Mouse (Mus musculus) limb, embryonic 14.5 days (tissue): ENCODE measurements at regions not wholly inside any gene's neighbourhood (a gene's known extent, or its start where the extent isn't known, plus 50 kb on each side); places are given as distances from the start of the nearest gene placed in this dataset.

Experiments
- ATAC-seq: fragments of 200-750 bp; cut with Nextera tagmentation; 2 replicates; pipeline ENCODE4 v1.8.0; 2017; ENCODE audit warnings: low read depth, moderate number of reproducible peaks, moderate TSS enrichment; ENCODE audit not compliant: low FRiP score
- DNase-seq: peaks from one replicate; pipeline ENCODE4 v3.0.0-alpha.2; 2015; ENCODE audit warnings: low spot score
- H3K27ac ChIP-seq: fragments of 300-500 bp; sonication (generic); replicated peaks from 2 replicates; pipeline ENCODE4 v1.5.1; 2014; ENCODE audit warnings: low read depth, mild to moderate bottlenecking, low read length, moderate library complexity, mixed read lengths
- H3K27me3 ChIP-seq: fragments of 300-500 bp; sonication (generic); 2 replicates; pipeline ENCODE4 v1.6.1; 2014; ENCODE audit warnings: low read length, mixed read lengths; ENCODE audit not compliant: control insufficient read depth, insufficient read depth
- H3K36me3 ChIP-seq: fragments of 300-500 bp; sonication (generic); 2 replicates; pipeline ENCODE4 v1.6.1; 2014; ENCODE audit warnings: mild to moderate bottlenecking, low read length, moderate library complexity, mixed read lengths; ENCODE audit not compliant: control insufficient read depth, insufficient read depth
- H3K4me1 ChIP-seq: fragments of 300-500 bp; sonication (generic); 2 replicates; pipeline ENCODE4 v1.6.1; 2014; ENCODE audit warnings: antibody characterized with exemption, low read length, mixed read lengths; ENCODE audit not compliant: control insufficient read depth, insufficient read depth
- H3K4me2 ChIP-seq: fragments of 300-500 bp; sonication (generic); replicated peaks from 2 replicates; pipeline ENCODE4 v1.6.1; 2014; ENCODE audit warnings: low read depth, mild to moderate bottlenecking, low read length, moderate library complexity; ENCODE audit not compliant: severe bottlenecking
- H3K4me3 ChIP-seq: fragments of 300-500 bp; sonication (generic); replicated peaks from 2 replicates; pipeline ENCODE4 v1.5.1; 2014; ENCODE audit warnings: low read length
- H3K9ac ChIP-seq: fragments of 300-500 bp; sonication (generic); 2 replicates; pipeline ENCODE4 v1.6.1; 2014; ENCODE audit warnings: mild to moderate bottlenecking, low read depth, low read length, moderate library complexity; ENCODE audit not compliant: severe bottlenecking
- H3K9me3 ChIP-seq: fragments of 300-500 bp; sonication (generic); 2 replicates; pipeline ENCODE4 v1.6.1; 2016; ENCODE audit warnings: low read length; ENCODE audit not compliant: control insufficient read depth
- POLR2A ChIP-seq: fragments of 200-500 bp; IDR thresholded peaks from 2 replicates; pipeline ENCODE4 v1.8.0; 2012; ENCODE audit warnings: inconsistent platforms, mild to moderate bottlenecking, moderate library complexity, borderline replicate concordance; ENCODE audit not compliant: insufficient read depth, insufficient read length; ENCODE audit errors: extremely low read depth
- WGBS: fragments of 180-500 bp; shearing (Covaris S2); extraction: QIAGEN DNeasy Blood & Tissue Kit; methylation state at CpG from one replicate; pipeline ENCODE4 v1.1.7; 2014; 5-methylcytosine and 5-hydroxymethylcytosine counted together

- no peak overlapping the region for H3K9ac ChIP-seq
- no peaks in the 10 kb centered on the region for H3K9me3 ChIP-seq
- DNase-seq (no peak), ATAC-seq (no peak)
- no peaks in the 10 kb centered on the region for H3K27me3 ChIP-seq
- 78% methylated on average over 13 of the region's 13 CpGs for WGBS
- H3K4me1 ChIP-seq, result no peaks in the 10 kb centered on the region
- no peak overlapping the region for H3K27ac ChIP-seq
- TF ChIP-seq POLR2A, result no peak
- no peaks in the 10 kb centered on the region for H3K36me3 ChIP-seq
- H3K4me3 ChIP-seq, result no peak overlapping the region
- no peak overlapping the region for H3K4me2 ChIP-seq
Measured at GRCm38 (mm10) chr11:52579764-52580377, 183.6 kb downstream of the 9530068E07Rik start.

- Histone ChIP-seq H3K4me1 (0 out of 2 replicates have a peak, but pooled peaks cover 5% of the 10 kb centered on the region), H3K9ac (no peak overlapping the region), H3K9me3 (0 out of 2 replicates have a peak, but pooled peaks cover 4% of the 10 kb centered on the region), H3K27ac (no peak overlapping the region), H3K27me3 (no peaks in the 10 kb centered on the region), H3K4me3 (no peak overlapping the region), H3K4me2 (no peak overlapping the region), H3K36me3 (no peaks in the 10 kb centered on the region)
- TF ChIP-seq POLR2A, result no peak
- ATAC-seq, result no peak
- no peak for DNase-seq
- 73% methylated on average over 9 of the region's 9 CpGs for WGBS
Measured at GRCm38 (mm10) chr11:52591596-52592180, 172.7 kb upstream of the Fstl4 start.

GRCm38 (mm10) chr11:52594092-52594491 is 170.3 kb upstream of the Fstl4 start:
- WGBS, result 20% methylated on average over 4 of the region's 4 CpGs
- ATAC-seq (no peak), DNase-seq (peak; percentile 18)
- H3K4me2 ChIP-seq, result no peak overlapping the region
- 0 out of 2 replicates have a peak, but pooled peaks cover 11% of the 10 kb centered on the region for H3K9me3 ChIP-seq
- H3K4me1 ChIP-seq, result 0 out of 2 replicates have a peak, but pooled peaks cover 5% of the 10 kb centered on the region
- no peak overlapping the region for H3K27ac ChIP-seq
- TF ChIP-seq POLR2A, result no peak
- no peaks in the 10 kb centered on the region for H3K36me3 ChIP-seq
- H3K4me3 ChIP-seq, result no peak overlapping the region
- H3K9ac ChIP-seq, result no peak overlapping the region
- no peaks in the 10 kb centered on the region for H3K27me3 ChIP-seq

- no peak overlapping the region for H3K4me3 ChIP-seq
- ATAC-seq (no peak), DNase-seq (no peak)
- H3K27me3 ChIP-seq, result no peaks in the 10 kb centered on the region
- WGBS, result 88% methylated on average over 6 of the region's 6 CpGs
- H3K4me2 ChIP-seq, result no peak overlapping the region
- 0 out of 2 replicates have a peak, but pooled peaks cover 7% of the 10 kb centered on the region for H3K9me3 ChIP-seq
- TF ChIP-seq POLR2A, result no peak
- H3K9ac ChIP-seq, result no peak overlapping the region
- H3K27ac ChIP-seq, result no peak overlapping the region
- H3K36me3 ChIP-seq, result no peaks in the 10 kb centered on the region
- no peaks in the 10 kb centered on the region for H3K4me1 ChIP-seq
Measured at GRCm38 (mm10) chr11:52601196-52601595, 163.2 kb upstream of the Fstl4 start.

- TF ChIP-seq POLR2A, result no peak
- Histone ChIP-seq H3K4me2 (no peak overlapping the region), H3K27me3 (no peaks in the 10 kb centered on the region), H3K36me3 (no peaks in the 10 kb centered on the region), H3K27ac (no peak overlapping the region), H3K4me1 (no peaks in the 10 kb centered on the region), H3K9me3 (0 out of 2 replicates have a peak, but pooled peaks cover 7% of the 10 kb centered on the region), H3K9ac (no peak overlapping the region), H3K4me3 (no peak overlapping the region)
- 73% methylated on average over 15 of the region's 15 CpGs for WGBS
- no peak for DNase-seq
- no peak for ATAC-seq
Measured at GRCm38 (mm10) chr11:52602061-52602561, 162.3 kb upstream of the Fstl4 start.
